In genomic region chr2:115268247-115268646, GRCm38 (mm10) we compare ENCODE assay signal across 19 mouse cellular contexts.
A peak's percentile ranks its signal among the peaks of the same experiment; 100 is the strongest.
DNase-seq lines count a peak whose midpoint lies in the region; ATAC-seq and TF ChIP-seq lines count a peak whose summit lies in the region.
"Had no signal": no experiment of that assay in that cellular context is flagged by ENCODE, and none has a peak within 500 bp of the region (broad histone marks: within the 10 kb centered on the region; RNA-seq: fewer than 3 reads in every experiment).

No protein-coding gene starts in this region.

- H3K9me3 ChIP-seq in intestine, postnatal 0 days (ENCODE audit: control insufficient read depth), result no peaks in the 10 kb centered on the region
- no peaks in the 10 kb centered on the region for H3K9me3 ChIP-seq in intestine, embryonic 15.5 days
- H3K9me3 ChIP-seq: limb, embryonic 15.5 days; liver, embryonic 15.5 days; neural tube, embryonic 12.5 days had no signal

- no peak overlapping the region for H3K4me2 ChIP-seq in intestine, postnatal 0 days (replicated peaks; ENCODE audit: low read depth)
- no peak overlapping the region for H3K4me2 ChIP-seq in intestine, embryonic 15.5 days (replicated peaks)
- H3K4me2 ChIP-seq: limb, embryonic 15.5 days; liver, embryonic 15.5 days; neural tube, embryonic 12.5 days had no signal

- peak; percentile 58 for TF ChIP-seq CTCF in intestine, postnatal 0 days (IDR thresholded peaks at IDR 0.05; ENCODE audit: low read depth)
- TF ChIP-seq CTCF in layer of hippocampus, adult 2 months (conservative IDR thresholded peaks at IDR 0.05), result peak; percentile 70
- peak; percentile 50 for TF ChIP-seq CTCF in Patski (IDR thresholded peaks at IDR 0.05)

- no peak for DNase-seq in layer of hippocampus, adult 2 months (ENCODE audit: low spot score in 2 of 2)
- no peak for DNase-seq in layer of hippocampus, adult 9-11 months
- DNase-seq in 3T3-L1 (ENCODE audit: low read depth, low spot score) (peak; percentile 19), Patski (ENCODE audit: low read depth, low spot score) (no peak)
- no peak for DNase-seq in right cerebral cortex, adult 2 months (ENCODE audit: low spot score in 2 of 2)
- DNase-seq: adrenal gland, postnatal 10 days; cerebellum, adult 11 months; cerebellum, postnatal 14 days; gastrocnemius, postnatal 36 days; layer of hippocampus, postnatal 36 days; lung, postnatal 14 days; right cerebral cortex, adult 18-20 months; thymus, postnatal 25 days had no signal

- no peaks in the 10 kb centered on the region for H3K36me3 ChIP-seq in intestine, postnatal 0 days (ENCODE audit: control insufficient read depth, insufficient read depth)
- no peaks in the 10 kb centered on the region for H3K36me3 ChIP-seq in intestine, embryonic 15.5 days
- H3K36me3 ChIP-seq: limb, embryonic 15.5 days; liver, embryonic 15.5 days; neural tube, embryonic 12.5 days had no signal

- no peak for ATAC-seq in intestine, postnatal 0 days
- no peak for ATAC-seq in intestine, embryonic 15.5 days
- no peak for ATAC-seq in Patski

- H3K27ac ChIP-seq in intestine, postnatal 0 days (ENCODE audit: low read depth, low read length), result no peak overlapping the region
- H3K27ac ChIP-seq in intestine, embryonic 15.5 days, result no peak overlapping the region
- H3K27ac ChIP-seq in layer of hippocampus, adult 2 months, result no peak overlapping the region
- H3K27ac ChIP-seq: limb, embryonic 15.5 days; liver, embryonic 15.5 days; neural tube, embryonic 12.5 days had no signal

- POLR2A ChIA-PET in Patski (lab: Charles Lee), result no interaction called here

- in situ Hi-C loops in Patski (cut with MboI; ENCODE audit: low pct_unique_long_range_greater_than_20kb), result no loop called here

- no peaks in the 10 kb centered on the region for H3K27me3 ChIP-seq in intestine, postnatal 0 days (replicated peaks; ENCODE audit: control insufficient read depth, insufficient read depth, low read length)
- no peaks in the 10 kb centered on the region for H3K27me3 ChIP-seq in intestine, embryonic 15.5 days (replicated peaks)
- no peaks in the 10 kb centered on the region for H3K27me3 ChIP-seq in Patski
- H3K27me3 ChIP-seq: limb, embryonic 15.5 days; liver, embryonic 15.5 days; megakaryocyte, embryonic 14.5 days; neural tube, embryonic 12.5 days had no signal

- no peak overlapping the region for H3K4me3 ChIP-seq in intestine, postnatal 0 days (ENCODE audit: low read depth, low read length)
- no peak overlapping the region for H3K4me3 ChIP-seq in intestine, embryonic 15.5 days (replicated peaks)
- H3K4me3 ChIP-seq in layer of hippocampus, adult 2 months, result no peak overlapping the region
- H3K4me3 ChIP-seq: limb, embryonic 15.5 days; liver, embryonic 15.5 days; megakaryocyte, embryonic 14.5 days; neural tube, embryonic 12.5 days had no signal

- no peak overlapping the region for H3K9ac ChIP-seq in intestine, postnatal 0 days (ENCODE audit: low read depth, low read length)
- H3K9ac ChIP-seq in intestine, embryonic 15.5 days, result no peak overlapping the region
- H3K9ac ChIP-seq: limb, embryonic 15.5 days; liver, embryonic 15.5 days; neural tube, embryonic 12.5 days had no signal

- CTCF ChIA-PET in Patski (lab: Charles Lee), result interaction anchor here (0.6 to 1.7 kb wide), 7 partner anchors 9 to 836 kb away, joined by 3 to 7 read pairs (median 3); no protein-coding TSS in a partner anchor

- H3K4me1 ChIP-seq in intestine, postnatal 0 days (replicated peaks; ENCODE audit: control insufficient read depth, insufficient read depth, low read length), result no peaks in the 10 kb centered on the region
- H3K4me1 ChIP-seq in intestine, embryonic 15.5 days (replicated peaks), result no peaks in the 10 kb centered on the region
- H3K4me1 ChIP-seq: limb, embryonic 15.5 days; liver, embryonic 15.5 days; megakaryocyte, embryonic 14.5 days; neural tube, embryonic 12.5 days had no signal

- WGBS in intestine, postnatal 0 days, result 72% methylated on average over 7 of the region's 7 CpGs
- WGBS in intestine, embryonic 15.5 days, result 73% methylated on average over 7 of the region's 7 CpGs
